Mouse (Mus musculus) right cerebral cortex, postnatal 14 days (tissue): ENCODE results near the gene Hdac7.
"Not testable (repeated sequence)": the region's sequence is repeated elsewhere in the genome, so short reads cannot be mapped to it uniquely, and the experiment has no call there.

ENCODE experiments used
- DNase-seq: peaks from one replicate; pipeline ENCODE4 v3.0.0; 2022

The Hdac7 gene

GRCm38 (mm10) chr15:97844037-97845034, at the start of gene Hdac7:
Gene Hdac7, minus strand, starts transcription at chr15:97844502.
- DNase-seq, result no peak

- no peak for DNase-seq
Measured at GRCm38 (mm10) chr15:97892506-97892905, 48.2 kb upstream of the Hdac7 start.

GRCm38 (mm10) chr15:97890450-97890849, 46.1 kb upstream of the Hdac7 start:
- DNase-seq, result no peak

GRCm38 (mm10) chr15:97890017-97890416, 45.7 kb upstream of the Hdac7 start:
- DNase-seq, result no peak

GRCm38 (mm10) chr15:97887541-97888016, 43.3 kb upstream of the Hdac7 start:
- DNase-seq, result no peak

GRCm38 (mm10) chr15:97881423-97881822, 37.1 kb upstream of the Hdac7 start:
- DNase-seq, result no peak

- DNase-seq, result no peak
Measured at GRCm38 (mm10) chr15:97880441-97880840, 36.1 kb upstream of the Hdac7 start.

- DNase-seq, result no peak
Measured at GRCm38 (mm10) chr15:97878696-97879328, 34.5 kb upstream of the Hdac7 start.

- no peak for DNase-seq
Measured at GRCm38 (mm10) chr15:97875784-97876183, 31.5 kb upstream of the Hdac7 start.

- DNase-seq, result no peak
Measured at GRCm38 (mm10) chr15:97873717-97874116, 29.4 kb upstream of the Hdac7 start.

- DNase-seq, result no peak
Measured at GRCm38 (mm10) chr15:97872161-97872560, 27.9 kb upstream of the Hdac7 start.

- DNase-seq, result no peak
Measured at GRCm38 (mm10) chr15:97871055-97872030, 27.0 kb upstream of the Hdac7 start.

- DNase-seq, result not testable (repeated sequence)
Measured at GRCm38 (mm10) chr15:97870116-97870515, 25.8 kb upstream of the Hdac7 start.

GRCm38 (mm10) chr15:97868985-97869384, 24.7 kb upstream of the Hdac7 start:
- DNase-seq, result no peak

GRCm38 (mm10) chr15:97865988-97866387, 21.7 kb upstream of the Hdac7 start:
- DNase-seq, result no peak

GRCm38 (mm10) chr15:97865175-97865574, 20.9 kb upstream of the Hdac7 start:
- DNase-seq, result no peak

- no peak for DNase-seq
Measured at GRCm38 (mm10) chr15:97864361-97865045, 20.2 kb upstream of the Hdac7 start.

GRCm38 (mm10) chr15:97863494-97863881, 19.2 kb upstream of the Hdac7 start:
- DNase-seq, result peak; percentile 56

- DNase-seq, result no peak
Measured at GRCm38 (mm10) chr15:97862881-97863493, 18.7 kb upstream of the Hdac7 start.

- no peak for DNase-seq
Measured at GRCm38 (mm10) chr15:97860353-97860752, 16.1 kb upstream of the Hdac7 start.

- DNase-seq, result no peak
Measured at GRCm38 (mm10) chr15:97858431-97858830, 14.1 kb upstream of the Hdac7 start.

GRCm38 (mm10) chr15:97854551-97854950, 10.2 kb upstream of the Hdac7 start:
- no peak for DNase-seq
